Mouse (Mus musculus): Measurements from ENCODE around the gene Olfr1178. TPM values are rescaled to one million over a fixed set of nuclear protein-coding genes. Genes with fewer than 3 reads are reported as not detected.

Gene Olfr1178
- not detected for total RNA-seq (2018; cell fraction: chromatin; rRNA removed)
- not detected for total RNA-seq (2018; cell fraction: cytosol; rRNA removed)
- not detected for total RNA-seq (2018; cell fraction: nucleus; rRNA removed)
- not detected in 3 replicates for polyA plus RNA-seq (2018)

DNA sequence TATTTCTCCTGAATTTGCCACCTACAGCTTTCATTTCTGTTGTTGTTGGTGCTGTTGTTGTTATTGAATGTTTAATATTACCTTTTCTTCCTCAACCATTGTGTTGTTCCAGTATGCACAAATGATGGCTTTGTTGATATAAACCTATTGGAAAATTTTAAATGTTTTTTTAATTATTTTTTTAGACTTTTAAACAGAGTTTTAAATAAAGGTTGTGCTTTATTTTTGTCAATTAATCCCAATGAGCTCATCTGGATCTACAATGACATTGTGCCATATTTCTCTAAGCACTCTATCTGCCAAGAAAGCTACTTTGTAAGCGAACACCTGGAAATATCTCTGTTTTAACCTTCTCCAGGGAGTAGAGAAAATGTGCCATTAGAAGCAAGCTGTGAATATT, at the start of gene Olfr1178:
Gene Olfr1178, plus strand, starts transcription at position 301 of the 400 bp plus-strand sequence.
- no peaks in the 10 kb centered on the region for H3K79me2 ChIP-seq (ENCODE audit: inconsistent target)
- no peak within 1 kb of the TSS for H3K27ac ChIP-seq
- no peaks in the 10 kb centered on the region for H3K36me3 ChIP-seq (ENCODE audit: inconsistent target)
- WGBS (ENCODE audit: missing documents), result 100% methylated on average over 1 of the region's 1 CpGs
- no peak within 1 kb of the TSS for H3K4me3 ChIP-seq (ENCODE audit: inconsistent target)

DNA sequence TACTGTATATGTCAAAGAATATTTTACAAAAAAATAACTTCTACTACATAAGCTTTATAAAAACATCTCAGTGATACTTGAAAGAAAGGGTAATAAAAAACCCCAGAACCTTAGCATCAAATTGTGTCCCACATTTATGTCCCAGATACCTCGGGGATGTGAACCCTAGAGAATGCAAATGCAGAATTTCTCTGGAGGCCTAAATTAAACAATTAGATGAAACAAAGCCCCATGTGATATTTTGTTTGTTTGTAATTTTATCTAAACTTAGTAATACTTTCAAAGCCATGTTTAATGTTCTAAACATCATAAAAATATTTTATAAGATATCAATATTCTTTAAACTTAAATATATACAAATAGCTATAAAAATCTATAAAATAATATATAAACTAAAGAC, 40.5 kb upstream of the Olfr1178 start, which contains the start of gene Olfr1177-ps:
Gene Olfr1177-ps, minus strand, starts transcription at position 101 of the 400 bp plus-strand sequence.
- Histone ChIP-seq H3K79me2 (ENCODE audit: inconsistent target) (no peaks in the 10 kb centered on the region), H3K36me3 (ENCODE audit: inconsistent target) (no peaks in the 10 kb centered on the region), H3K4me3 (ENCODE audit: inconsistent target) (no peak within 1 kb of the TSS), H3K27ac (no peak within 1 kb of the TSS)
- 67% methylated on average over 1 of the region's 1 CpGs for WGBS (ENCODE audit: missing documents)

DNA sequence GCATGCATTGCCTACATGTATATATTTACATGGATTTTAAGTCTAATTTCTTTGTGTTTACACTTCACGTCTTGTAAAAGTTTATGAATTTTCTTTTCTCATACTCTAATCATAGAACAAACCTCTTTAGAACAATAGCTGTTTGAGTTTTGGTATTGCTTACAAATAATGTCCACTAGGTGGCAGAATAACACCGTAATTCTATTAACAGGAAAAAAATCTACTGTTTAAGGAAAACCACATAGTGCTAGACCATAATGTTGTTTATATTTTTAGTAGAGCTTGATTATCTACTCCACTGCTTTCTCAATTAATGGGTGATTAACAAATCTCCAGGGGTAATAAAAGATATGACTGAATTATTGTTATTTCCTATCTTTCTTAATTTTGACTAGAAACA, 30.6 kb upstream of the Olfr1178 start:
- Histone ChIP-seq H3K36me3 (ENCODE audit: inconsistent target) (no peaks in the 10 kb centered on the region), H3K27ac (no peak overlapping the region), H3K4me3 (ENCODE audit: inconsistent target) (no peak overlapping the region), H3K79me2 (ENCODE audit: inconsistent target) (no peaks in the 10 kb centered on the region)
- 4% methylated on average over 2 of the region's 2 CpGs for WGBS (ENCODE audit: missing documents)

DNA sequence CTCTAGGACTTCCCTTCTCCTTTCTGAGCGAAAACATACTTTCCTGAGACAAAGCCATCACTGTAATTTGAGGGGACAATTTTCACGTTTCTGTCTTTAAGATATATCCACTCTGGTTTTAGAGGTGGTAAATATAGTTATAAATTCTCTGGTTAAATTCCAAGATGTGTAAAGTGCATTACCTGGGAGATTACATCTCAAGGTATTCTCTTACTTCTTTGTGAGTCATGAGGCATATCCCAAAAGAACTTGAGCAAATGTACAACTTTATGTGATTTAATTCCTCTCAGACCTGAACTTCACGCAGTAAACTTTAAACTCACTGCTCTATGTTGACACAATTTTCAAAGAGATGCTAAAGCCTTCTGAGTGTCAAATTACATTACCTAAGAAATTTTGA, 19.5 kb downstream of the Olfr1178 start, which contains the start of gene Olfr1179:
Gene Olfr1179, minus strand, starts transcription at position 101 of the 400 bp plus-strand sequence.
- WGBS (ENCODE audit: missing documents), result 81% methylated on average over 3 of the region's 3 CpGs

DNA sequence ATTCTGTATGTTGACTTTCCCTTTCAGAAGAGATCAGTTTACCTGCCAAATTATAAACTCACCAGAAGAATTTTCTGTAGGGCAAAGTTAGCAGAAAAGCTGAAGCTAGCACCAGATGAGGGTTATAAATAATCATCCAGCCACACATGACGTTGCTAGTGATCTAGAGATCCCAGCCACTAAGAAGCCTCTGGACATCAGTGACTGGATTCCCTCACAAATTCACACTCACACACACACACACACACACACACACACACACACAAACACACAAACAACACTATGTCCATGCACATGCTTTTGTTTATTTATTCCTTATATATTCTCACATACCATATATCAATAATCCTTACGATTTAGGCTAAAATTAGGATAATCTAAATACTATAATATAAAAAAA, 32.2 kb downstream of the Olfr1178 start, which contains the start of gene Olfr1180:
Gene Olfr1180, minus strand, starts transcription at position 101 of the 400 bp plus-strand sequence.
- WGBS (ENCODE audit: missing documents), result 75% methylated on average over 2 of the region's 2 CpGs
- no peaks in the 10 kb centered on the region for H3K79me2 ChIP-seq (ENCODE audit: inconsistent target)

More for the DNA sequence above, 19.5 kb downstream of the Olfr1178 start, which contains the start of gene Olfr1179:
- Histone ChIP-seq H3K36me3 (ENCODE audit: inconsistent target) (no peaks in the 10 kb centered on the region), H3K79me2 (ENCODE audit: inconsistent target) (no peaks in the 10 kb centered on the region), H3K4me3 (ENCODE audit: inconsistent target) (no peak within 1 kb of the TSS), H3K27ac (no peak within 1 kb of the TSS)

DNA sequence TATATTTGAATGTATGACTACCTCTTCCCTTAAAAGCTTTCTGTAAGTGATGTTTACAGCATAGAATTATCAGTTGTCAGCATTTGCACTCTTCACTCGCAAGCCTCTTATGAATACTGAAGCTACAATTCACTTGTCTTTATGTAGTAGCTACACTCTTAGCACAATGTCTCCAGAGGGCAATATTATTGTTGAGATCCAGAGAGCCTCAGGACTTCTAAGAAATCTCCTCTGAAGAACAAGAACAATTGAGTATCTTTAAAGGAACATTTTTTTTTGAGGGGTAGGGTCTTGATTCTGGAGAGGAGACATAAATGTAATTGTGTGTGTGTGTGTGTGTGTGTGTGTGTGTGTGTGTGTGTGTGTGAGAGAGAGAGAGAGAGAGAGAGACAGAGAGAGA, 39.2 kb downstream of the Olfr1178 start, which contains the start of gene Olfr1181:
Gene Olfr1181, minus strand, starts transcription at position 101 of the 400 bp plus-strand sequence.
- H3K79me2 ChIP-seq (ENCODE audit: inconsistent target), result no peaks in the 10 kb centered on the region
- H3K4me3 ChIP-seq (ENCODE audit: inconsistent target), result no peak within 1 kb of the TSS
- no peak within 1 kb of the TSS for H3K27ac ChIP-seq
- WGBS (ENCODE audit: missing documents), result 94% methylated on average over 1 of the region's 1 CpGs
- no peaks in the 10 kb centered on the region for H3K36me3 ChIP-seq (ENCODE audit: inconsistent target)

More for the DNA sequence above, 32.2 kb downstream of the Olfr1178 start, which contains the start of gene Olfr1180:
- no peaks in the 10 kb centered on the region for H3K36me3 ChIP-seq (ENCODE audit: inconsistent target)
- no peak within 1 kb of the TSS for H3K4me3 ChIP-seq (ENCODE audit: inconsistent target)
- no peak within 1 kb of the TSS for H3K27ac ChIP-seq

DNA sequence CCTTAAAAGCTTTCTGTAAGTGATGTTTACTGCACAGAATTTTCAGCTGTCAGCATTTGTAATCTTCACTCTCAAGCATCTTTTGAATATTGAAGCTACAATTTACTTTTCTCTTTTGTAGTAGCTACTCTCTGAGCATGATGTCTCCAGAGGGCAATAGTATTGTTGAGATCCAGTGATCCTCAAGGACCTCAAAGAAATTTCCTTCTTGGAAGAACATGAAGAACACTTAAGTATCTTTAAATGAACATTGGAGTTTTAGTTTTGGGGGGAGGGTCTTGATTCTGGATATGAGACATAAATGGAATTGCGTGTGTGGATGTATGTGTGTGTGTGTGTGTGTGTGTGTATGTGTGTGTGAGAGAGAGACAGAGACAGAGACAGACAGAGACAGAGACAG, 62.2 kb downstream of the Olfr1178 start, which contains the start of gene Gm13757:
Gene Gm13757, minus strand, starts transcription at position 101 of the 400 bp plus-strand sequence.
- Histone ChIP-seq H3K36me3 (ENCODE audit: inconsistent target) (no peaks in the 10 kb centered on the region), H3K79me2 (ENCODE audit: inconsistent target) (no peaks in the 10 kb centered on the region), H3K4me3 (ENCODE audit: inconsistent target) (no peak within 1 kb of the TSS), H3K27ac (no peak within 1 kb of the TSS)
- 100% methylated on average over 1 of the region's 1 CpGs for WGBS (ENCODE audit: missing documents)

Other genes with a start within 250 kb of the Olfr1178 start
- not detected in 3 replicates for gene Olfr1167, start 231.9 kb upstream of the Olfr1178 start, polyA plus RNA-seq (2018)
- gene Olfr1168, start 205.2 kb upstream of the Olfr1178 start, polyA plus RNA-seq (2018), result not detected in 3 replicates
- gene Olfr1170, start 158.7 kb upstream of the Olfr1178 start, polyA plus RNA-seq (2018), result not detected in 3 replicates
- gene Olfr1173, start 107.2 kb upstream of the Olfr1178 start, polyA plus RNA-seq (2018), result not detected in 3 replicates
- gene Olfr1174-ps, start 71.9 kb upstream of the Olfr1178 start, polyA plus RNA-seq (2018), result not detected in 3 replicates
- not detected in 3 replicates for gene Olfr1175-ps, start 59.8 kb upstream of the Olfr1178 start, polyA plus RNA-seq (2018)
- gene Olfr1176, start 50.3 kb upstream of the Olfr1178 start, polyA plus RNA-seq (2018), result not detected in 3 replicates
- gene Olfr1177-ps, start 40.6 kb upstream of the Olfr1178 start, polyA plus RNA-seq (2018), result not detected in 3 replicates
- gene Olfr1179, start 19.4 kb downstream of the Olfr1178 start, polyA plus RNA-seq (2018), result not detected in 3 replicates
- gene Olfr1180, start 32.1 kb downstream of the Olfr1178 start, polyA plus RNA-seq (2018), result not detected in 3 replicates
- gene Olfr1181, start 39.1 kb downstream of the Olfr1178 start, polyA plus RNA-seq (2018), result not detected in 3 replicates
- gene Gm13757, start 62.1 kb downstream of the Olfr1178 start, polyA plus RNA-seq (2018), result not detected in 3 replicates
- gene Olfr1183, start 67.8 kb downstream of the Olfr1178 start, polyA plus RNA-seq (2018), result not detected in 3 replicates
- gene Olfr1184, start 96.5 kb downstream of the Olfr1178 start, polyA plus RNA-seq (2018), result not detected in 3 replicates
- gene Olfr1185-ps1, start 106.3 kb downstream of the Olfr1178 start, polyA plus RNA-seq (2018), result not detected in 3 replicates
- gene Olfr1186, start 131.5 kb downstream of the Olfr1178 start, polyA plus RNA-seq (2018), result not detected in 3 replicates
- not detected in 3 replicates for gene Olfr1188, start 169.9 kb downstream of the Olfr1178 start, polyA plus RNA-seq (2018)
- gene Olfr1189, start 199.4 kb downstream of the Olfr1178 start, polyA plus RNA-seq (2018), result not detected in 3 replicates

All from macrophage (primary cell).